Mouse (Mus musculus): ENCODE measurements around the gene Farp2. TPM values are rescaled to one million over a fixed set of nuclear protein-coding genes. Genes with fewer than 3 reads are reported as not detected.

Farp2 gene
- total RNA-seq, 2 experiments from 2014 or later: 11.0 to 12.9 TPM

GRCm38 (mm10) chr1:93547286-93547685 is 35.4 kb downstream of the Farp2 start:
- DNase-seq (ENCODE audit: extremely low spot score in 1 of 2, low spot score in 1 of 2): no peak

- DNase-seq (ENCODE audit: extremely low spot score in 1 of 2, low spot score in 1 of 2): no peak
Observed at GRCm38 (mm10) chr1:93551427-93551826, 39.5 kb downstream of the Farp2 start.

- no peak for DNase-seq (ENCODE audit: extremely low spot score in 1 of 2, low spot score in 1 of 2)
Observed at GRCm38 (mm10) chr1:93563224-93563623, 51.3 kb downstream of the Farp2 start.

GRCm38 (mm10) chr1:93563649-93564048 is 51.8 kb downstream of the Farp2 start:
- no peak for DNase-seq (ENCODE audit: extremely low spot score in 1 of 2, low spot score in 1 of 2)

GRCm38 (mm10) chr1:93564781-93565180 is 52.9 kb downstream of the Farp2 start:
- no peak for DNase-seq (ENCODE audit: extremely low spot score in 1 of 2, low spot score in 1 of 2)

GRCm38 (mm10) chr1:93567013-93567412 is 55.1 kb downstream of the Farp2 start:
- no peak for DNase-seq (ENCODE audit: extremely low spot score in 1 of 2, low spot score in 1 of 2)

GRCm38 (mm10) chr1:93567717-93568497 is 56.0 kb downstream of the Farp2 start:
- DNase-seq (ENCODE audit: extremely low spot score in 1 of 2, low spot score in 1 of 2): no peak

GRCm38 (mm10) chr1:93577066-93577465 is 65.2 kb downstream of the Farp2 start:
- DNase-seq (ENCODE audit: extremely low spot score in 1 of 2, low spot score in 1 of 2): no peak

- DNase-seq (ENCODE audit: extremely low spot score in 1 of 2, low spot score in 1 of 2): peak; percentile 9 to 10
Observed at GRCm38 (mm10) chr1:93577861-93578260, 66.0 kb downstream of the Farp2 start.

- DNase-seq (ENCODE audit: extremely low spot score in 1 of 2, low spot score in 1 of 2): no peak
Observed at GRCm38 (mm10) chr1:93581545-93581944, 69.7 kb downstream of the Farp2 start.

- no peak for DNase-seq (ENCODE audit: extremely low spot score in 1 of 2, low spot score in 1 of 2)
Observed at GRCm38 (mm10) chr1:93588346-93588745, 76.5 kb downstream of the Farp2 start.

GRCm38 (mm10) chr1:93593960-93594359 is 82.1 kb downstream of the Farp2 start:
- no peak for DNase-seq (ENCODE audit: extremely low spot score in 1 of 2, low spot score in 1 of 2)

GRCm38 (mm10) chr1:93595916-93596315 is 84.0 kb downstream of the Farp2 start:
- DNase-seq (ENCODE audit: extremely low spot score in 1 of 2, low spot score in 1 of 2): no peak

- no peak for DNase-seq (ENCODE audit: extremely low spot score in 1 of 2, low spot score in 1 of 2)
Observed at GRCm38 (mm10) chr1:93602911-93603310, 91.0 kb downstream of the Farp2 start.

- no peak for DNase-seq (ENCODE audit: extremely low spot score in 1 of 2, low spot score in 1 of 2)
Observed at GRCm38 (mm10) chr1:93603921-93604320, 92.0 kb downstream of the Farp2 start.

GRCm38 (mm10) chr1:93607090-93608083 is 95.5 kb downstream of the Farp2 start:
- no peak for DNase-seq (ENCODE audit: extremely low spot score in 1 of 2, low spot score in 1 of 2)

GRCm38 (mm10) chr1:93608696-93609245 is 96.9 kb downstream of the Farp2 start:
- DNase-seq (ENCODE audit: extremely low spot score in 1 of 2, low spot score in 1 of 2): no peak

- no peak for DNase-seq (ENCODE audit: extremely low spot score in 1 of 2, low spot score in 1 of 2)
Observed at GRCm38 (mm10) chr1:93609762-93610161, 97.9 kb downstream of the Farp2 start.

GRCm38 (mm10) chr1:93618059-93618748 is 106.3 kb downstream of the Farp2 start:
- DNase-seq (ENCODE audit: extremely low spot score in 1 of 2, low spot score in 1 of 2): no peak

GRCm38 (mm10) chr1:93618948-93619347 is 107.1 kb downstream of the Farp2 start:
- DNase-seq (ENCODE audit: extremely low spot score in 1 of 2, low spot score in 1 of 2): no peak
